Mouse (Mus musculus) gastrocnemius, postnatal 10 days (tissue): Measurements from ENCODE around the gene Frem3. TPM values are rescaled to one million over a fixed set of nuclear protein-coding genes. Genes with fewer than 3 reads are reported as not detected.

ENCODE experiments used
- DNase-seq: peaks from one replicate; pipeline ENCODE4 v3.0.0; 2021; ENCODE audit warnings: mixed read lengths
- long read RNA-seq, 2 experiments: library from polyadenylated mRNA; stranded (forward); transcript quantifications; one replicate each; pipeline ENCODE4 v2.0.0; 2021
- total RNA-seq, 2 experiments: library from RNA; stranded (reverse); gene quantifications; 2 replicates each; pipeline ENCODE4 v1.2.3; 2021

Gene Frem3
- not detected for total RNA-seq
- long read RNA-seq, experiment 1: 0 reads
- long read RNA-seq, experiment 2: 0 reads

DNA sequence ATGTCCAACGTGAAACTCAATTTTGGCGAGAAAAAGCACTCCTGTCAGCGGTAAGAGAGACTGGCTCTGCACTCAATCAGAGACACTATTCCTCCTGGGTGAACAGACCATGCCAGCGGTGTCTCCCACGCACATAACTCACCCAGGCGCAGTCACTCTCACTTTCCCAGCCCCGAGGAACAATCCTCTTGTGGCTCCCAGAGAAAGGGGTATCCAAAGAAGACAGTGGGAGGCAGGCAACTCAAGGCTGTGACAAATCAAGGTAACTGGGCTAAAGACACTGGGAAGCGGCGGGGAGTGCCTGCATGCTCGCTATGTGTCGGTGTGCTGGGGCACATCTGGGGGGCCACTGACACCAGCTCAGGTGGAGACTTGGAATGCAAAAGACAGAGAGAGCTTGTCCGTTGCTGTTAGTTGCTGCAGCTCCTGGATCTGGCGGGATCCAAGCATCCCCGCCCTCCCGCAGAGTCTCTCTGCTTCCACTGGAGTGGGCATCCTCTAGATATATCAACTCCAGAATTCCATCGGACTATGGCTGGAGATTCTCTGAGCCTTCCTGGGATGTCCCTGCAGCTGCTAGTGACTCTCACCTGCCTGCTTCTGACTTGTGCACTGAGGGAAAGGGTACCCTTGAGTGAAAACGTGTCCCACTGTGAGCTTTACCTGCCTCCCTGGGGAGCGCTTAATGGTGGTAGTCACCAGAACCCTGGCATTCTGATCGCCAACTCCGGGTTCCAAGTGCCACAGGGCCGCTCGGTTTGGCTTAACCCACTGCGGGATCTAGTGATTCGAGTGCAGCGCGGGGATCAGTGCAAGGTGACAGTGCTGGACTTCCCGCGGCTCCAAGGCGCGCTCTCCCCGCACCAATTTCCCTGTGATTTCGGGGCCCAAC, at the start of gene Frem3:
Gene Frem3, plus strand, starts transcription at position 532 of the 892 bp plus-strand sequence.
- DNase-seq: no peak

- no peak for DNase-seq
These were observed 46.6 kb upstream of the Frem3 start for GRCm38 (mm10) chr8:80564205-80564839.

GRCm38 (mm10) chr8:80567471-80567870, 43.4 kb upstream of the Frem3 start:
- no peak for DNase-seq

GRCm38 (mm10) chr8:80568243-80568995, 42.5 kb upstream of the Frem3 start:
- no peak for DNase-seq

DNA sequence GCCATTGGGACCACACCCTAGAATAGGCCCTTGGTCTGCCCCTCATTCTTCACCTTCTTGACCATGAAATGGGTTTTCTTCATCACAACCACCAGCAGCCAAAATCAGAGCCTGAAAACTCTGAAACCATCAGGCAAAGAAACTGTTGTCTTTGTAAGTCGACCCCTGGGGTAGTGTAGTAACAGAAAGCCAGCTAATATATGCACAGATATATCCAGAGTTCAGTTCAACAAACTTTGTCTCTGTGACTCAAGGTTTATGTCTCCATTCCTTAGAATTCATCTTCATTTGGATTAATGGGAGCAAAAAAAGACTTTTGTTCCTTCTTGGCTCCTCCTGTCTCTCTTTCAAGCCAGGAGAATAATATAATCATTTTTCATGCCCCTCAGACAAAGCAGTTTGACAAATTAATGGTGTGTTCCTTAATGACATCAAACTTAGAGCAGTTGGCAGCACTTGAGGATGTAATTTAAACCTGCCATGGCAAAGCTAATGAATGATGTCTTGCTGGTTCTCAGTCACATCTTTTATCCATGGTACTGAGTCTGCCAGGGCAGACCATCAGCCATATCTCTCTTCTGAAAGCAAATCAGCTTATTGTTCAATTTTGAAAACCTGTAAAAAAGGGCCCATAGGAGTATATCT, 38.3 kb upstream of the Frem3 start:
- DNase-seq: no peak

DNA sequence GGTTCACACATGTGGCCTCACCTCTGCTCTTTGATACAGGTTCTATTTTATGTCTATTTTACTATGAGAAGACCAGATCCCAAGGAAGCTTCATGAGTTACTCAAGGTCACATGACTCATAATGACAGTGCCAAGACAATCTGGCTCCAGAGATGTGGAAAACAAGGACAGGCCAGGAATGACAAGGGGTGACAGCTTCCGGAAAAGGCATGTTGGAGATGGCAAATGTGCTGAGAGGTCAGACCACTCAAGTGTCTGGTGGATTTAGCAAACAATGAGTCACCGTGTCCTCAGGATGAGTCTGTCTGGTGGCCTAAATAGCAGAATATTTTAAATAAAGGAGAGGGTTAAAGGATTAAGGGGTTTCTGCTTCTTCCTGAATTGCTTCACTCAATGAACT, 33.8 kb upstream of the Frem3 start:
- no peak for DNase-seq

GRCm38 (mm10) chr8:80579038-80579437, 31.8 kb upstream of the Frem3 start:
- no peak for DNase-seq

GRCm38 (mm10) chr8:80592626-80593025, 18.3 kb upstream of the Frem3 start:
- no peak for DNase-seq

DNA sequence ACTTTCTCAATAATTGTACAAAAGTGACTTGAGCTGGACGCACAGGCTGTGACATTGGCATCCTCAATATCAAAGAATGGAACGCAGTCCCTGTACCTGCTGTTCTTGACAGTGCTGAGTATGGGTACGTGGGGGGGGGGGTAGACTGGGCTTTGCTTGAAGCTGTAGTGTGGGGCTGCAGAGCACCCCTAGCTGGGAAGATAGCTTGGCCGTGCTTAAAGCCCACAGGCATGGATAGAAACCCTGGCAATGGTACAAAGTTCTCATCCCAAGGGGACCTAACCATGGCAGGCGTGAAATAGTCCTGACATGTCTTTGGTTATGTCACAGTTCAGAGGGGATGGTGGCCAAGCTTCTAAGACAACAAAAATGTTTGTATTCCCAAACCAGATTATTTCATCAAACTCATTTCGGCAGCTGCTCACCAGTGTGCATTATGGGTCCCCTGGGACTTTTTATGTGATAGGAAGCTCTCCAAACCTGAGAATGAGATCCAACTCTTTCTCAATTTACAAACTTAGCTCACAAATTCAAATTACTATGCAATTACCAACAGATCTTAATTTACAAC, 10.2 kb upstream of the Frem3 start:
- DNase-seq: no peak

DNA sequence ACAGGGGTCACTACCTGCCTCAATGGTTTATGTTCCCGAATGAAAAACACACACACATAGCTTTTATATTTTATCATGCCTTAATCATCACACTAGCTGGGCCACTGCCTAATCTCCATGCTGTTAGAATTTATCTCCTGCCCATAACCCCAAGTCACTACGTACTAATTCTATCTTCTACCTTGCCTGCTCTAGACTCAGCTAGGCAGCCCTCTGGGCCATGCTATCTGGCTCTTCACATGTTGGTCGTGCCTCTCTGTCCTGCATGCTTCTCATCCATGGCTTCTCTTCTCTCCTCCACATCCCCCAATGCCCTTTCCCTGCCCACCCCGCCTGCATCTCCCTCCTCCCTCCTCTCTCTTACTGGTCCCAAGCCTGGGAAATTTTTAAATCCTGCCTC, 9.0 kb upstream of the Frem3 start:
- DNase-seq: no peak

GRCm38 (mm10) chr8:80607082-80607481, 3.8 kb upstream of the Frem3 start:
- DNase-seq: no peak

DNA sequence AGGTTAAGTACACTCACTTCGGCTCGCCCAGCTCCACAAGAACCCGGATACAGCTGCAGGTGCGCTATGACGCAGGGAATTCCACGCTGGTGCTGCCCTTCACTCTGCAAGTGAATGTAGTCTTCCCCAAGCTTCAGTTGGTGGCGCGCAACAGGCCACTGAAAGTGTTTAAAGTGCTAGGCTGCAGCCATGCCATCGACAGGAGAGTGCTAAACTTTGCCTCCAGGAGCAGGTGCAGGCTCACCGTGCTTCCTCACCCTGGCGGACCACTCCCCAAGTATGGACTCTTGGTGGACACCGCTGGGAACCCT, 516 bp downstream of the Frem3 start:
- no peak for DNase-seq

DNA sequence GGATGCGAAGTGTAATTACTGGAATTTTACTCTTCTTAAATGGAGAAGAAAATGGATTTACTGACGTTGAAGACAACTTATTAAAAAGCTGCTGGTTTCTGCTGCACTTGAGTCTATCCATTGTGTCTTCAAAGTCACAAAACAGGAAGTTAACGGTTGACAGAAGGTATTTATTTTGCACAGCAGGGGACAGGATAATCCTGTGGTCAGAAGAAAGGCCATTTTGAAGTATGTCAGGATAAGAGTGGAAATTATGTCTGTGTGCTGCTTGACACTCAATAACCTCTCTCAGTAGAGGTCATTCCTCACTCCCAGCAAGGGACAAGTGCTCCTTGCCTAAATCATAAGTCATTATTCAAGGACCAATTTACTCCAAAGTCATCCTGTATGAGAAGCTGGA, 8.9 kb downstream of the Frem3 start:
- DNase-seq: no peak

GRCm38 (mm10) chr8:80647394-80647793, 36.5 kb downstream of the Frem3 start:
- no peak for DNase-seq

- DNase-seq: no peak
These were observed 46.8 kb downstream of the Frem3 start for GRCm38 (mm10) chr8:80657639-80658038.

DNA sequence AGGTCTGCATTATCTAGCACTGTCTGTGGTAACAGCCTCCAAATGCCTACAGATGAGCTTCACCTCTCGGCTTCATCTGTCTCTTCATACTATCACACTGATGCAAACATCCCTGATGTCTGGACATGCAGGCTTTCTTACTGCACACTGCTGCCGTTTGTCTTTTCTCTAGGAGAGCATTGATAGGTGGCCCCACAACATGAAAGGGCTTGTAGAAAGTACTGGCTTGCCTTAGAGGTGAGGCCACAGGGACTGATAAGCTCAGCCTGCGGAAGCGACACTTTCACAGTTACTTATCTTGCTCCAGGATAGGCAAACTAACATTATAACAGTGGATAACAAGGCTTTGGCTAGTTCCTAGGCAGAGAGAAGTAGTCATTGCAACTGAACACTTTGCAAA, 50.2 kb downstream of the Frem3 start:
- DNase-seq: no peak

DNA sequence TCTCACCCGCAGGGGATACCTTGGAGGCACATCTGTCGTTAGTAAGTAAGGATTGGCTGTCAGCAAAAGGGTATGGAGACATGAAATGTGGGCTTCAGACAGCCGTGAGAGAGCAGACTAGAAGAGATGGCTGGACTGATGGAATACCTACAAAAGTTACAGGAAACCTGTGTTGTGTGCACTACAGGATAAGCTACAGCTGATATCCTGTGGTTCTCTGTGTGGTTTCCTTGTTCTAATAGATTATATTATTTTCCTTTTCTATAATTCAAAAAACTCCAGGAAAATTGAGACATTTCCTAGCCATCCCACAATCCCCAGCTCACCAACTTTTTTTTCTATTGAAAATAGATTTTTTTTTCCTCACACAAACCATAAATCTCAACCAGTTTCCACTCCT, 52.6 kb downstream of the Frem3 start:
- DNase-seq: no peak

DNA sequence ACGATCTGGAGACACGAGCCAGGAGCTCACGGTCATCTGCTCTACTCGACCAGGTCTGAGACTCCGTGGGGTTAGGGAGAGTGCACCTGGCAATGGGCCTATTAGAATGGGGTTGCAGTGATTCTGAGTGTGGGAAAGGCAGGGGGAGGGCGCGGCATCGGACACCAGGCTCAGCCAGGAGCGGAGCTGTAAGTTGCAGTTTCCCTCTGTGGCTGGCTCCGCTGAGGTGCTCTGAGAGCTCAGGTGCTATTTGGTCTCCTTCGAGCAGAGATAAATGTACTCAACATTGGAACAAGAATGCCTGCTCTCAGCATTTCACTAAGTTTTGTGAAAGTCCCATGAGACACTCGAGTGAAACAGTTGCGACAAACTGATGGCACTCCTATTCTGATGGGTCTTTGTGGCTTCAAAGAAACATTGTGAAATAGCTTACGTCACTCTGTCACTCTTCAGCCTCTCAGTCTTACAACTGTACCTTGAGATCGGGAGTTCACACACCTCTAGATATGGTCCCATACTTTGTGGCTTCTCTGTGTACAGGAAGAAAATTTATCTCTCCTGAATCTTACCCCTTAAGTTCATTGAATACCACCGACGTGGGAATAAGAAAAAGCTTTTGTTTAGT, 58.5 kb downstream of the Frem3 start:
- no peak for DNase-seq

GRCm38 (mm10) chr8:80682594-80682993, 71.7 kb downstream of the Frem3 start:
- DNase-seq: no peak

DNA sequence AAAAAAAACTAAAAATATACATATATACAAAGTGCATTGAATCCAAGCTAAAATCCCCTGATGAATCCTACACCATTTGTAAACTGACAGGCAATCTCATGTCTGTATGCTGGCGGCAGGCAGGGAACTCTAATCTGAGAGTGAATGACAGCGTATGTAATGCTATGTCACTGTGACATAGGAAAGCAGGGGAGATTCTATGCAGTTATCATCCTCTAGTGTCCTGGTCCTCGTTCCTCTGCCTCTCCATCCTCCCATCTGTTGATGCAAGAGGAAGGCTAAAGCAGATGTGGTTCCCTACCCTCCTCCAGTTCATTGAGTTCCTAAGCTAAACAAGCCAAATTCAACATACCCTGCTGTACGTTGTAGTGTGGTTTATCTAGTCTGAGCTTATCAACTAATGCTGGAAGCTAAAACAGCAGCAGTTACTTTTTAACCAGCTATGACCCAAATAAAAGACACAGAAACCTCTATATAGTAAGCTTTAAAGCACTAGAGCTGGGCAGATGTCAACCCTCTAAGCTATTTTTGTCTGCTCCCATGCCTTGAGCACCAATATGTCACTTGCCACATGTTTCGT, 73.0 kb downstream of the Frem3 start:
- no peak for DNase-seq

DNA sequence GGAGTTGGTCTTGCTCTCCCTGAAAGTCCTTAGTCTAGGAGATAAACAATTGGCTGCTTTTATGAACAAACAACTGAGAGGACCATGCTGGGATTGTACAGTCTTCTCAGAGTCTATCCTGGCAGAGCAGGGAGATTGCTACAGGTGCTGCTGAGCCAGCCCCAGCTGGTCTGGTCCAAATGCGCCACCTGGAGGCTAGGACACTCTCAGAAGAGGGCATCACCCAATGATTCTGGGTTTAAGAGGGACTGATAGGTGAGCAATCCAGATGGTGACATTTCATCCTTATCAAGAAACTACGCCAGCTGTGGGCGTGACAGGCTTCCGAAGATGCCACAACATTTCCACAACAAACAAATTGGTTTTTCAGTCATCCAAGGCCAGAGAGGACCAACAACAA, 77.3 kb downstream of the Frem3 start:
- DNase-seq: peak; percentile 50
